Mouse (Mus musculus) bone marrow macrophage, adult 2 months (primary cell): ENCODE data around the gene Has1.

Experiments
- CTCF ChIP-seq: IDR thresholded peaks from 2 replicates; pipeline ENCODE4 v1.5.1; 2012; ENCODE audit warnings: low read depth, mild to moderate bottlenecking, low read length, moderate library complexity
- POLR2A ChIP-seq: IDR thresholded peaks from 2 replicates; pipeline ENCODE4 v1.6.1; 2012; ENCODE audit warnings: mild to moderate bottlenecking, low read depth, low read length, borderline replicate concordance

GRCm38 (mm10) chr17:17855064-17855838, at the start of gene Has1:
- TF ChIP-seq CTCF (no peak), POLR2A (no peak)
